Mouse (Mus musculus): ENCODE data around the gene Pcnp. TPM values are rescaled to one million over a fixed set of nuclear protein-coding genes. Genes with fewer than 3 reads are reported as not detected.

The Pcnp gene
- polyA plus RNA-seq, 1 experiment from 2014 or later = 272 TPM

Small RNAs within 50 kb of the gene (microRNA-seq; reads per million reads assigned to microRNA genes)
- gene Gm24047 = not detected

Other genes with a start within 250 kb of the Pcnp start
- 5.3 and 5.5 TPM in 2 replicates for gene Nfkbiz, start 190.8 kb downstream of the Pcnp start, polyA plus RNA-seq (2015; fragmentation: Nextera tagmentation; extraction: Ambion mirVana)
- 0.83 TPM in 2 replicates for gene Nxpe3, start 134.5 kb downstream of the Pcnp start, polyA plus RNA-seq (2015; fragmentation: Nextera tagmentation; extraction: Ambion mirVana)
- gene Cep97, start 94.9 kb downstream of the Pcnp start, polyA plus RNA-seq (2015; fragmentation: Nextera tagmentation; extraction: Ambion mirVana) = 10.4 and 11.6 TPM in 2 replicates
- 746 and 859 TPM in 2 replicates for gene Rpl24, start 63.5 kb downstream of the Pcnp start, polyA plus RNA-seq (2015; fragmentation: Nextera tagmentation; extraction: Ambion mirVana)
- gene Zbtb11, start 55.9 kb downstream of the Pcnp start, polyA plus RNA-seq (2015; fragmentation: Nextera tagmentation; extraction: Ambion mirVana) = 22.9 and 25.4 TPM in 2 replicates
- 27.7 and 28.5 TPM in 2 replicates for gene Trmt10c, start 8.1 kb upstream of the Pcnp start, polyA plus RNA-seq (2015; fragmentation: Nextera tagmentation; extraction: Ambion mirVana)
- 44.9 and 51.2 TPM in 2 replicates for gene Senp7, start 18.6 kb upstream of the Pcnp start, polyA plus RNA-seq (2015; fragmentation: Nextera tagmentation; extraction: Ambion mirVana)
- 0.21 and 0.31 TPM in 2 replicates for gene Impg2, start 174.6 kb upstream of the Pcnp start, polyA plus RNA-seq (2015; fragmentation: Nextera tagmentation; extraction: Ambion mirVana)

All from embryonic facial prominence, embryonic 13.5 days (tissue).